In the genomic region with DNA sequence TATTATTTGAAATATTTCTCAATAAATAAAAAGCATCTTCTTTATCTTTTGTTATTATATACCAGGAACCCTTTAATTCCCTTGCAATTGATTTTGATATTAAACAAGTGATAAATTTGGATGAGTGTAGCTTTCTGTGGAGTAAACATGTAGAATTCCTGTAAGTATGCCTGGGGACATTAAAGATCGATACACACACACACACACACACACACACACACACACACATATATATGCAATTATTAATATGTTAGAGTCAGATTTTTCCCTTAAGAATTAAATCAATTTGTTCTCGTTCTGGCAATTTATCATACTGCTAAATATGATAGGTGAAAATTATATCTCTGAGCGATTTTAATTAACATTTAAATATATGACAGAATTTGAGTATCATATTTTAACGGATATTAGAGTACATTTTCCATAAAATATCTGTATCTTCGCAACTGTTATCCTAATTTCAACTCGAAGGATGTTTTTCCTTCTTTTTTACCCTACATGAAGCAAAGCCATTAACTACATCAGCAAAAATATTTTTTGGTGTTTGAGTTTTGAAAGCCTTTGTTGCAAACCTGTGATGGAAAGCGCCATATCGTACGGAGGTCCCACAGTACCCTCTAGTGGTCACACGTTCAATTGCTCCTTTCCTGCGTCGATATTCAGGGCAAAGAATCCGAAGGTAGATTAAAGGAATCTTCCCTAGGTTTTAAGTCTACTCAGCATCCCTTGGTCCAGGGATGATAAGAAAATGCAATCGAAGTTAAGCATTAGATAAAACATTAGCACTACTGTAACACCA, we compare ENCODE assay signal across 8 mouse cellular contexts.
A peak's percentile ranks its signal among the peaks of the same experiment; 100 is the strongest.
DNase-seq lines count a peak whose midpoint lies in the region; ATAC-seq and TF ChIP-seq lines count a peak whose summit lies in the region.

No protein-coding gene starts in this region.

- no peak for TF ChIP-seq EP300 in stomach, postnatal 0 days (optimal IDR thresholded peaks at IDR 0.05)

- no peak overlapping the region for H3K4me2 ChIP-seq in stomach, postnatal 0 days (replicated peaks; ENCODE audit: low read depth)

- H3K9me3 ChIP-seq in stomach, postnatal 0 days (ENCODE audit: control insufficient read depth, low read length), result no peaks in the 10 kb centered on the region

- ATAC-seq in cerebellum, adult (ENCODE audit: insufficient number of reproducible peaks, low FRiP score, low TSS enrichment), result peak; percentile 70
- peak; percentile 89 for ATAC-seq in megakaryocyte progenitor cell, adult 5-6 weeks (replicated peaks; ENCODE audit: poor library complexity)
- no peak for ATAC-seq in stomach, postnatal 0 days (ENCODE audit: low FRiP score, low TSS enrichment)

- peak; percentile 76; the same call in 1 of the 2 replicates for TF ChIP-seq CTCF in embryonic fibroblast, embryonic 13.5 days (IDR thresholded peaks at IDR 0.05; ENCODE audit: borderline replicate concordance, insufficient read depth, low read length)
- TF ChIP-seq CTCF in stomach, postnatal 0 days (IDR thresholded peaks at IDR 0.05; ENCODE audit: low read depth), result peak; percentile 88

- no peak overlapping the region for H3K9ac ChIP-seq in stomach, postnatal 0 days (ENCODE audit: low read length)

- 19% methylated on average over 14 of the region's 14 CpGs for WGBS in stomach, postnatal 0 days

- no peak for DNase-seq in cerebellum, adult 11-12 months
- peak; percentile 9 for DNase-seq in urinary bladder, postnatal 10 days (ENCODE audit: low spot score)
- no peak for DNase-seq in urinary bladder, adult 2 months (ENCODE audit: low spot score)
- DNase-seq in kidney, postnatal 36 days, result peak; percentile 23 to 59
- DNase-seq in stomach, postnatal 0 days (ENCODE audit: low spot score), result peak; percentile 26

- H3K27me3 ChIP-seq in stomach, postnatal 0 days (ENCODE audit: control insufficient read depth, insufficient read depth, low read length), result no peaks in the 10 kb centered on the region

- no peak overlapping the region for H3K27ac ChIP-seq in embryonic fibroblast, embryonic 13.5 days (ENCODE audit: insufficient read depth, low read length)
- H3K27ac ChIP-seq in stomach, postnatal 0 days (replicated peaks), result no peak overlapping the region

- H3K36me3 ChIP-seq in stomach, postnatal 0 days (ENCODE audit: control insufficient read depth, insufficient read depth, low read length), result no peaks in the 10 kb centered on the region

- no peak for TF ChIP-seq POLR2A in embryonic fibroblast, embryonic 13.5 days (IDR thresholded peaks at IDR 0.05; ENCODE audit: low read depth, low read length)

- H3K4me3 ChIP-seq in embryonic fibroblast, embryonic 13.5 days (ENCODE audit: insufficient read depth, low read length), result no peak overlapping the region
- no peak overlapping the region for H3K4me3 ChIP-seq in stomach, postnatal 0 days (ENCODE audit: low read depth, low read length)

- no peaks in the 10 kb centered on the region for H3K4me1 ChIP-seq in embryonic fibroblast, embryonic 13.5 days (ENCODE audit: control insufficient read depth, insufficient read depth, low read length)
- no peaks in the 10 kb centered on the region for H3K4me1 ChIP-seq in stomach, postnatal 0 days (replicated peaks; ENCODE audit: control insufficient read depth, insufficient read depth)

Comparison
In these comparisons a context has a peak if more than half of its experiments do, and no peak if none do; other contexts are left out.
1. DNase-seq: peak in urinary bladder, postnatal 10 days (single experiment), kidney, postnatal 36 days (2 of 2) and stomach, postnatal 0 days (single experiment); none in cerebellum, adult 11-12 months (single experiment) and urinary bladder, adult 2 months (single experiment).